ENCODE assay signal across 8 mouse cellular contexts in genomic region chr2:93180077-93180844, GRCm38 (mm10). TPM values are rescaled to one million over a fixed set of nuclear protein-coding genes. Genes with fewer than 3 reads are reported as not detected.
DNase-seq lines count a peak whose midpoint lies in the region; ATAC-seq lines count a peak whose summit lies in the region.

No protein-coding gene starts in this region.

- peak overlapping the region; percentile 91 for H3K27ac ChIP-seq in hindbrain, embryonic 10.5 days
- peak overlapping the region; percentile 62 for H3K27ac ChIP-seq in limb, embryonic 10.5 days
- H3K27ac ChIP-seq in neural tube, embryonic 13.5 days (replicated peaks), result peak overlapping the region; percentile 88

- peak overlapping the region; percentile 53 for H3K4me3 ChIP-seq in hindbrain, embryonic 10.5 days
- H3K4me3 ChIP-seq in limb, embryonic 10.5 days, result peak overlapping the region; percentile 47
- peak overlapping the region; percentile 31 for H3K4me3 ChIP-seq in neural tube, embryonic 13.5 days

- 1% methylated on average over 41 of the region's 41 CpGs for WGBS in hindbrain, embryonic 10.5 days
- 1% methylated on average over 41 of the region's 41 CpGs for WGBS in limb, embryonic 10.5 days
- WGBS in neural tube, embryonic 13.5 days, result 1% methylated on average over 41 of the region's 41 CpGs

- no peaks in the 10 kb centered on the region for H3K9me3 ChIP-seq in hindbrain, embryonic 10.5 days
- no peaks in the 10 kb centered on the region for H3K9me3 ChIP-seq in limb, embryonic 10.5 days (replicated peaks)
- no peaks in the 10 kb centered on the region for H3K9me3 ChIP-seq in neural tube, embryonic 13.5 days

- peak overlapping the region; percentile 59 for H3K4me2 ChIP-seq in neural tube, embryonic 13.5 days

- peak overlapping the region; percentile 70 for H3K9ac ChIP-seq in neural tube, embryonic 13.5 days

- peak; percentile 55 for DNase-seq in cerebellum, adult 11 months
- no peak for DNase-seq in cerebellum, postnatal 4 days (ENCODE audit: low spot score in 2 of 2)
- DNase-seq in B cell, adult 2 months, result peak; percentile 66 to 67
- DNase-seq in hindbrain, embryonic 10.5 days (ENCODE audit: low spot score), result no peak
- DNase-seq in limb, embryonic 10.5 days (ENCODE audit: low spot score), result peak; percentile 57
- no peak for DNase-seq in urinary bladder, adult 18-20 months (ENCODE audit: low spot score in 2 of 2)

- peaks cover 95% of the 10 kb centered on the region for H3K27me3 ChIP-seq in hindbrain, embryonic 10.5 days (ENCODE audit: insufficient read depth, poor library complexity, severe bottlenecking)
- peaks cover 100% of the 10 kb centered on the region for H3K27me3 ChIP-seq in limb, embryonic 10.5 days (ENCODE audit: low read depth, poor library complexity, severe bottlenecking)
- H3K27me3 ChIP-seq in neural tube, embryonic 13.5 days, result 0 out of 2 replicates have a peak, but pooled peaks cover 3% of the 10 kb centered on the region

- H3K4me1 ChIP-seq in hindbrain, embryonic 10.5 days (replicated peaks), result peaks cover 87% of the 10 kb centered on the region
- peaks cover 49% of the 10 kb centered on the region for H3K4me1 ChIP-seq in limb, embryonic 10.5 days
- peaks cover 72% of the 10 kb centered on the region for H3K4me1 ChIP-seq in neural tube, embryonic 13.5 days (replicated peaks)

- no peaks in the 10 kb centered on the region for H3K36me3 ChIP-seq in hindbrain, embryonic 10.5 days
- H3K36me3 ChIP-seq in limb, embryonic 10.5 days, result no peaks in the 10 kb centered on the region
- H3K36me3 ChIP-seq in neural tube, embryonic 13.5 days, result no peaks in the 10 kb centered on the region

- peak; percentile 39 for ATAC-seq in common myeloid progenitor, adult 5-6 weeks (replicated peaks; ENCODE audit: low read depth, poor library complexity, severe bottlenecking)
- peak; percentile 20; the same call in 1 of the 2 replicates for ATAC-seq in neural tube, embryonic 13.5 days (ENCODE audit: low read depth)

RNA-seq across cellular contexts. Expression of gene Trp53i11, which starts 7.1 kb away (rescaled TPM):
- 2.6 and 4.6 TPM in 2 replicates for total RNA-seq in common myeloid progenitor, adult 5-6 weeks (2017)
- 202 and 281 TPM in 2 replicates for polyA plus RNA-seq in hindbrain, embryonic 10.5 days (2016; fragmentation: Nextera tagmentation; extraction: Ambion mirVana)
- polyA plus RNA-seq in limb, embryonic 10.5 days (2016; fragmentation: Nextera tagmentation; extraction: Ambion mirVana), result 17.5 and 25.2 TPM in 2 replicates
- polyA plus RNA-seq in neural tube, embryonic 13.5 days (2015; fragmentation: Nextera tagmentation; extraction: Ambion mirVana), result 137 and 150 TPM in 2 replicates

Comparison
In these comparisons a context has a peak if more than half of its experiments do, and no peak if none do; other contexts are left out.
1. DNase-seq: peak in cerebellum, adult 11 months (single experiment), B cell, adult 2 months (2 of 2) and limb, embryonic 10.5 days (single experiment); none in cerebellum, postnatal 4 days (0 of 2), hindbrain, embryonic 10.5 days (single experiment) and urinary bladder, adult 18-20 months (0 of 2).
2. Peak in every context shown above with its lines, with median percentiles within 50 percentile points of each other: H3K27ac ChIP-seq and H3K4me3 ChIP-seq.